Mouse (Mus musculus) myocyte (in vitro differentiated cells): ENCODE measurements at regions not wholly inside any gene's neighbourhood (a gene's known extent, or its start where the extent isn't known, plus 50 kb on each side); places are given as distances from the start of the nearest gene placed in this dataset.

Experiments used
- CEBPB ChIP-seq: IDR thresholded peaks from 2 replicates; pipeline ENCODE4 v1.6.1; 2011; ENCODE audit warnings: mild to moderate bottlenecking, moderate library complexity; ENCODE audit not compliant: poor library complexity, insufficient read depth, severe bottlenecking
- E2F4 ChIP-seq: IDR thresholded peaks from one replicate; pipeline ENCODE4 v1.6.1; 2011; ENCODE audit warnings: mild to moderate bottlenecking, control low read depth, moderate library complexity; ENCODE audit not compliant: insufficient read depth
- MAX ChIP-seq: IDR thresholded peaks from one replicate; pipeline ENCODE4 v1.6.1; 2011; ENCODE audit warnings: low read depth, mild to moderate bottlenecking, control low read depth
- MYOD1 ChIP-seq, 3 experiments: IDR thresholded peaks; one replicate each; pipeline ENCODE4 v1.6.1; 2011; ENCODE audit warnings: control low read depth in 2 of 3, low read depth in 2 of 3, mild to moderate bottlenecking in 2 of 3, moderate library complexity in 1 of 3; ENCODE audit not compliant: insufficient read length in 2 of 3, control insufficient read depth in 1 of 3
- MYOG ChIP-seq, 3 experiments: IDR thresholded peaks; one replicate each; pipeline ENCODE4 v1.6.1; 2011; ENCODE audit warnings: control low read depth in 2 of 3, low read depth in 2 of 3, mild to moderate bottlenecking in 2 of 3; ENCODE audit not compliant: insufficient read length in 2 of 3, control insufficient read depth in 1 of 3, insufficient read depth in 1 of 3
- POLR2A ChIP-seq: IDR thresholded peaks from one replicate; pipeline ENCODE4 v1.6.1; 2011; ENCODE audit warnings: low read depth, mild to moderate bottlenecking, control low read depth, moderate library complexity; ENCODE audit not compliant: insufficient read length
- POLR2AphosphoS2 ChIP-seq: IDR thresholded peaks from one replicate; pipeline ENCODE4 v1.6.1; 2011; ENCODE audit warnings: low read depth, control low read depth; ENCODE audit not compliant: insufficient read length
- REST ChIP-seq: IDR thresholded peaks from one replicate; pipeline ENCODE4 v1.6.1; 2011; ENCODE audit warnings: mild to moderate bottlenecking, control low read depth, moderate library complexity; ENCODE audit not compliant: insufficient read depth, insufficient read length
- SRF ChIP-seq: IDR thresholded peaks from one replicate; pipeline ENCODE4 v1.6.1; 2011; ENCODE audit warnings: low read depth; ENCODE audit not compliant: control insufficient read depth, insufficient read length
- TCF12 ChIP-seq: IDR thresholded peaks from one replicate; pipeline ENCODE4 v1.6.1; 2011; ENCODE audit warnings: mild to moderate bottlenecking, control low read depth; ENCODE audit not compliant: poor library complexity, insufficient read depth, severe bottlenecking
- TCF3 ChIP-seq: IDR thresholded peaks from one replicate; pipeline ENCODE4 v1.6.1; 2011; ENCODE audit warnings: low read depth, control low read depth; ENCODE audit not compliant: insufficient read length
- USF1 ChIP-seq: IDR thresholded peaks from one replicate; pipeline ENCODE4 v1.6.1; 2011; ENCODE audit warnings: low read depth, mild to moderate bottlenecking, control low read depth, moderate library complexity

- TF ChIP-seq MAX (no peak), POLR2A (no peak), USF1 (no peak), E2F4 (no peak), MYOD1 (IDR thresholded peaks at IDR 0.05; ENCODE audit: control insufficient read depth in 1 of 3, insufficient read length in 2 of 3, low read depth in 2 of 3) (no peak), TCF12 (no peak), REST (no peak), POLR2AphosphoS2 (no peak), TCF3 (no peak), SRF (no peak), MYOG (IDR thresholded peaks at IDR 0.05; ENCODE audit: control insufficient read depth in 1 of 3, insufficient read depth in 1 of 3, insufficient read length in 2 of 3, low read depth in 2 of 3) (no peak), CEBPB (no peak)
Observed at GRCm38 (mm10) chr3:60771866-60772265, 230.7 kb upstream of the P2ry1 start.
